Mouse (Mus musculus): ENCODE data around the gene Tmod3.
"Not testable (repeated sequence)": the region's sequence is repeated elsewhere in the genome, so short reads cannot be mapped to it uniquely, and the experiment has no call there.

The Tmod3 gene

DNA sequence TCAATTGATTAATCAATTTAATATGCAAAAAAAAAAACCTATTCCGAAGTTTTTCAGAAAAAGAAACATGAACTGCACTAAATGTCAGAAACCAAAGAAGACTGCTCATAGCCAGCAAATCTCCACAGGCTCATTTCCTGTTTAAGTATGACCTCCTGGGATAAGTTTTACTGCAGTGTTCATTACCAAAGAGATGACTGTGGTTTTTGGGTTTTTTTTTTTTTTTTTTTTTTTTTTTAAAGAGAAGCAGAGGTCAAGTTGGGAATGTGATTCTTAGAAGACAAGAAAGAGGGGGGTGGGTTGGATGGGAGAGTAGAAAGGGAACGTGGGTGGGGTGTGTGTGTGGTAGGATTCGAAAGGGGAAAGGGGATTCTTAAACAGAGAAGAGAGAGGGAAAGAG is 1.1 kb downstream of the Tmod3 start:
- in situ Hi-C loops (cut with MboI, MseI) = no loop called here

DNA sequence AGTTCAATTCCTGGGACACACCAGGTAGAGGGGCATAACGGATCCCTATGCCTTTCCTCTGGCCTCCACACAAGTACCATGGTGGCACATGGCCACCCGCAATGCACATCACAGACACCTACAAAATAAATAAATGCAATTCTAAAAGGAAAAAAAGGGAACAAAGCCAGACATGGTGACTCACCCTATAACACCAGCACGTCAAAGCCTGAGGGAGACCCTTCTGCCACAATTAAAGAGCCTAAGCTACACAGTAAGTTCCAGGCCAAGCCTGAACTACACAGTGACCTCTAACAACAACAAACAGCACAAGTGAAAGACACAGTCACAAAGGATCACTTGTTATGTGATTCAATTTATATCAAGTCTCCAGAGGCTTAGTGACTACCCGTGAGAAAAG is 5.7 kb downstream of the Tmod3 start:
- in situ Hi-C loops (cut with MboI, MseI) = no loop called here

- in situ Hi-C loops (cut with MboI, MseI) = no loop called here
Measured at GRCm38 (mm10) chr9:75551342-75551741, 8.1 kb downstream of the Tmod3 start.

DNA sequence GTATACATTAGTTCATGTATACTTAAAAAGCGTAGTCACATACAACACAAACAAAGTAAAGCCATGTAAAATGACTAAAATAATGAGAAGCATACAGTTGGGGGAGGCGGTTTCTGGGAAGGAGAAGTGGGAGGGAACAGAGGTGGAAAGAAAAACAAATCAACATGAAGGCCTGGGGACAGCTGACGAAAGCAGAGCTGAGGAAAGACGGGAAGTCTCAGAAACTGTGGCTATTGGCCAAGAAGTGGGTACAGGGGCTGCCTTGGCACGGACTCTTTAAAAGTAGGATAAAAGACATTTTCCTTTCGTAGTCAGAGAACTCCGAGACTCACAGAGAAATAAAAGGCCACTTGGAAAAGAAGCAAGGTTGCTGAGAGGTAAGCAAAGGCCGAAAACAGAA is 10.4 kb downstream of the Tmod3 start:
- in situ Hi-C loops (cut with MboI, MseI) = loop anchor here (5.0 to 10.0 kb wide), 2 partner anchors 107 to 484 kb away; partner anchors contain the start of gene Leo1

- in situ Hi-C loops (cut with MboI, MseI) = loop anchor here (5.0 to 10.0 kb wide), 2 partner anchors 105 to 482 kb away; partner anchors contain the start of gene Leo1
Measured at GRCm38 (mm10) chr9:75546885-75547553, 12.4 kb downstream of the Tmod3 start.

GRCm38 (mm10) chr9:75545514-75545913 is 13.9 kb downstream of the Tmod3 start:
- in situ Hi-C loops (cut with MboI, MseI) = loop anchor here (5.0 to 10.0 kb wide), 2 partner anchors 103 to 481 kb away; partner anchors contain the start of gene Leo1

GRCm38 (mm10) chr9:75541497-75541896 is 18.0 kb downstream of the Tmod3 start:
- in situ Hi-C loops (cut with MboI, MseI) = loop anchor here (10.0 kb wide), 1 partner anchor 477 kb away; no protein-coding TSS in a partner anchor

DNA sequence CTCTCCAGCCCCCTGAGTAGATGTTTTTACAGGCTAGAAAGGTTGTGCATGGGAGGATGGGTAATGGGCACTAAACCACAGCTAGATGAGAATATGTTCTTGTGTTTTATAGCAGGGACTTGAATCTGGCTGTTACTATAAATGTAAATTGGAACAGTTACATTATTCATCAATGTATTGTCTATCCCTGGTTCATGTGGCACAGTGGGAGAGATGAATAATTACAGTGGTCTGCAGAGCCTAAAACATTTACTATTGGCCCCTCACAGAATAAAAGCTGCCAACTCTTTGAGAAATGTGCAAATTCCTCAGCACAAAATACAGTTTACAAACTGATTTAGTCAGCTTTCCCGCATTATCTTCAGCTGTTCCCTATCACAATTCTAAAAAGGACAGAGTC is 23.0 kb downstream of the Tmod3 start:
- in situ Hi-C loops (cut with MboI, MseI) = no loop called here

DNA sequence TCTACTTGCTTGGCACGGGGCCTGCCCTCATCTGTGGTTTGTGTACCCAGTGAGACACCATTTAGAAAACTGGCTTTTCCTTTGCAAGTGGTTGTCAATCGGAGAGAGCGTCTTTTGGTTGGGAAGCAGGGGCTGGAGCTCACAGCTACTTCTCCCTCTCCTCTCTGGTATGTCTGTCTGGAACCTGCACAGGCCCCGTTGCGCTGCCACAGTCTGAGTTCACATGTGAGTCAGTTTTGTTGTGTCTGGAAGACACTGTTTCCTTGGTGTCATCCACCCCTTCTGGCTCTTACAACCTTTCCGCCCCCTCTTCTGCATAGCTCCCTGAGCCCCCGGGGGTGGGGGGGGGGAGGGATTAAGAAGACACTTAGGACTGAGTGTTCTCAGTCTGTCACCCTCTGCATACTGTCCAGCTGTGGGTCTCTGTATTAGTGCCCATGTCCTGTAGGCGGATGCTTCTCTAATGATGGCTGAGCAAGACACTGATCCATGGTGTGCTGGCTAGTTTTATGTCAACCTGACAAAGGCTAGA is 25.0 kb downstream of the Tmod3 start:
- in situ Hi-C loops (cut with MboI, MseI) = no loop called here

DNA sequence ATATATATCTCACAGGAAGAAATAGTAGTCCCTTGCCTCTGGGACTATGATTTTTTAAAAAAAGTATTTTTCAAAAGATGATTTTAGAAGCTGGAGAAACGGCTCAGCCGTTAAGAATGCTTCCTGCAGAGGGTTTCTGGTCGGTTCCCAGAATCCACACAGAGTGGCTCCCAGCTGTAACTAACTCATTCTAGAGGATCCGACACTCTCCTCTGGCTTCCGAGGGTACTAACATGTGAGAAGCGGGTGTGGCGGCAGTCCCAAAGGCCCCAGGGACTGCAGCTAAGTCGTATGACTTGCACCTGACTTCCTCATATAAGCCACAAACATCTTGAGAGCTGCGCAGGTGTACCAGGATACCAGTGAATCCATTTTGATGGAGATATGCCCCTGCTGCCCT is 26.5 kb downstream of the Tmod3 start:
- in situ Hi-C loops (cut with MboI, MseI) = not testable (repeated sequence)

DNA sequence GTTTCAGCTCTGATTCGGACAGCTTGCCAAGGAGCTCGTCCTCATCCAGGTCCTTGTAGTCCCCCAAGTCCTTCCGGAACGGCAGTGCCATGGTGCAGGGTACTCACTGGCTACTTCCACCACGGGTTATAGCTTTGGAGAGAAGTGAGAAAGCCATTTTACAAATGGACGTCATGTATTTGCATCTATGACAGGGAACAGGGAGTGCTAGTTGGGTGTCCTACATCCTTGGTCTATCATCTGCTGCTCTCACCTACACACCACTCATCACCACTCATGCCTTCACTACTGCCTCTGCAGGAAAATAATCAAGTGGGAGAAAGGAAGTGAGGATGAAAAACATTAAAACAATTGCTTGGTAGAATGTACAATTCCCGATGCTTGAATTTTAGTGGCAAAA is 27.0 kb downstream of the Tmod3 start:
- in situ Hi-C loops (cut with MboI, MseI) = no loop called here

GRCm38 (mm10) chr9:75529358-75529757 is 30.1 kb downstream of the Tmod3 start:
- in situ Hi-C loops (cut with MboI, MseI) = no loop called here

GRCm38 (mm10) chr9:75528096-75528495 is 31.4 kb downstream of the Tmod3 start:
- in situ Hi-C loops (cut with MboI, MseI) = no loop called here

- in situ Hi-C loops (cut with MboI, MseI) = no loop called here
Measured at GRCm38 (mm10) chr9:75527368-75528059, 31.9 kb downstream of the Tmod3 start.

DNA sequence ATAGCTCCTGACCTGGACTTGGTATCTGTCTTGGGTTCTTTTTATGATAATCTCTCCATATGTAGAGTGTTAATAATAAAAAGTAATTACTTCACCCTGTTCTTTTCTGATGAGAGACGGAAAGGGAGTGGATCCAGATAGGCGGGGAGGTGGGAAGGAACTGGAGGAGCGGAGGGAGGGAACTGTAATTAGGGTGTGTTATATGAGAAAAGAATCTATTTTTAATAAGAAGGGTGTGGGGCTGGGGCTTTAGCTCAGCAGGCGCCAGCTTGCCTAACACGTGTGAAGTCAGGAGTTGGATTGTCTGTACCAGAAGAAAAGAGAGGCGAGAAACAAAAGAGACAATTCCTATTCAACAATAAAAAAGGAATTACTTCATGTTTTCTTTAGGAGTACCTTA is 35.8 kb downstream of the Tmod3 start:
- in situ Hi-C loops (cut with MboI, MseI) = no loop called here

GRCm38 (mm10) chr9:75522217-75522616 is 37.2 kb downstream of the Tmod3 start:
- in situ Hi-C loops (cut with MboI, MseI) = no loop called here

DNA sequence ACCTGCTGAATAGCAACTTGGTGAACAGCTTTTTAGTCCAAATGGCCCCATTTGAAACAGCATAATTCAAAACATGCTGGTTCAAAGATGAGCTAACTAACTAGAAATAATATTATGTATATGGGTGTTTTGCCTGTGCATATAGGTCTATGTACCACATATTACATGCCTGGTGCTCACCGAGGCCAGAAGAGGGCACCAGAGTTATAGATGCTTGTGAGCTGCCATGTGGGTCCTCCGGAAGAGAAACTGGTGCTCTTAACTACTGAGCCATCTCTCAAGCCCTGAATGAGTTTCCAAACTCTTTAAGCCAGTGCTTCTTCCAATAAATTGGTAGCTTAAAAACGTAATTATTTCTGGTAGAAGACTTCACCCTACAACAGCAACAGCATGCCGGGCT is 37.7 kb downstream of the Tmod3 start:
- in situ Hi-C loops (cut with MboI, MseI) = no loop called here

- in situ Hi-C loops (cut with MboI, MseI) = no loop called here
Measured at GRCm38 (mm10) chr9:75520940-75521339, 38.5 kb downstream of the Tmod3 start.

DNA sequence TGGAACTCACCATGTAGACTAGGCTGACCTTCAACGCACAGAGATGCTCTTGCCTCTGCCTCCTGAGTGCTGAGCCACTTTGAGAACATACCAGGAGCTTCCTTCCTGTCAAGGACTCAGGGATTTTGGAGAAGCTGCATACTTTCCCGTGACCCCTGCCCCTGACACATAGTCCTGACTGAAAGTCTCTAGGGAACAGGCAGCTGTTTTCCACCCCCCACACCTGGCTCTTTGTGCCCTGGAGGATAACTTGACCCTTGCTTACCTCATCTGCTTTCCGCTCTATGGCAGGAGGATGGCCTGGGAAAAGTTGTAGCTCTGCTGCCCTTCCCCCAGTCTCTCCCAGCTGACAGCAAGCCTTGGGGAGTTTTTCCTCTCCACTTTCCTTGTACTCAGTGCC is 41.7 kb downstream of the Tmod3 start:
- in situ Hi-C loops (cut with MboI, MseI) = loop anchor here (5.0 to 10.0 kb wide), 2 partner anchors 70 to 233 kb away; no protein-coding TSS in a partner anchor

GRCm38 (mm10) chr9:75515464-75516113 is 43.9 kb downstream of the Tmod3 start:
- in situ Hi-C loops (cut with MboI, MseI) = loop anchor here (5.0 to 10.0 kb wide), 2 partner anchors 72 to 231 kb away; no protein-coding TSS in a partner anchor

DNA sequence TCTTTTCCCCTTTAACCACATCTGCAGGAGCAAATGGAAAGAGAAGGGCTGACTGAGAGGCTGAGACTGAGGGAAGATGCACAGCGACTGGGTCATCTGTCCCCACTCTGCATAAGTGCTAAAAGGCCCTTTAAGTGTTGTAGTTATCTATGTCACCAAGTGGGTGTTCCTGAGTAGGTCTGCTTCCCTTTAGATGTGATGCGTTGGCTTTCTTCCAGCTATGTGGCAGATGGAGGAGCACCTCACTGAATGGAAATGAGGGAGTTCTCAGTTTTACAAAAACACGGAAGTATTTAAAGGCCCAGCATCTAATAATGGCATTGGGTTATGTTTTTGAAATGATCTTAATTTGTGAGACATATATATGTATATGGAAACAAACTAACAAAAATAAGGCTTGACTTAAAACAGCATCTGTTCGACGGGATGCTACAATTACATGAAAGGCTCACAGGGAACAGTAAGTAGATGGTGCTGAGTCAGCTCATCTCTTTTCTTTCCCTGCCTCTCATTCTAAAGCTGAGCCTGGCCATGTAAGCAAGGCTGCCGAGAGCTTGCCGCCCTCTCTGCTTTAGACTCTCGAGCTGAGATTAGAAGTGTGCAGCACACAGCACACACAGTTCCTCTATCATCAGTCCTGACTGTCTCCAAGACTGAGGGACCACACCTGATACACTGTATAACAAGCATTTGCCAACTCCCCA is 48.1 kb downstream of the Tmod3 start:
- in situ Hi-C loops (cut with MboI, MseI) = loop anchor here (10.0 kb wide), 1 partner anchor 227 kb away; no protein-coding TSS in a partner anchor

Measured in T-helper 1 cell (primary cell).